Mouse (Mus musculus) G1E (cell line): ENCODE measurements at regions not wholly inside any gene's neighbourhood (a gene's known extent, or its start where the extent isn't known, plus 50 kb on each side); places are given as distances from the start of the nearest gene placed in this dataset.

Source experiments
- ATAC-seq: 2 replicates; pipeline ENCODE4 v1.8.0; 2016; ENCODE audit warnings: mild to moderate bottlenecking; ENCODE audit not compliant: insufficient number of reproducible peaks, poor library complexity, low FRiP score, severe bottlenecking; ENCODE audit errors: extremely low read depth
- DNase-seq: peaks from one replicate; pipeline ENCODE4 v3.0.0; 2012; ENCODE audit warnings: low spot score
- H3K27me3 ChIP-seq: 2 replicates; pipeline ENCODE4 v1.6.1; 2012; ENCODE audit warnings: mild to moderate bottlenecking, low read length, inconsistent platforms; ENCODE audit not compliant: insufficient read depth
- H3K36me3 ChIP-seq: replicated peaks from 2 replicates; pipeline ENCODE3; 2012; ENCODE audit warnings: mild to moderate bottlenecking, inconsistent platforms
- H3K4me1 ChIP-seq: 2 replicates; pipeline ENCODE4 v1.6.1; 2012; ENCODE audit warnings: low read depth, low read length, inconsistent platforms, mixed read lengths; ENCODE audit not compliant: insufficient read depth
- H3K4me3 ChIP-seq: 2 replicates; pipeline ENCODE4 v1.5.1; 2012; ENCODE audit warnings: low read depth, mild to moderate bottlenecking, inconsistent platforms, low read length, moderate library complexity, mixed read lengths
- H3K9me3 ChIP-seq: replicated peaks from 2 replicates; pipeline ENCODE4 v1.6.1; 2012; ENCODE audit warnings: inconsistent platforms
- CTCF ChIP-seq: IDR thresholded peaks from 2 replicates; pipeline ENCODE4 v1.5.1; 2012; ENCODE audit warnings: low read depth, low read length, inconsistent platforms, mixed read lengths
- GATA1 ChIP-seq: IDR thresholded peaks from 2 replicates; pipeline ENCODE4 v1.6.1; 2012; ENCODE audit warnings: borderline replicate concordance, low read length, inconsistent platforms, mixed read lengths
- GATA2 ChIP-seq: IDR thresholded peaks from 2 replicates; pipeline ENCODE4 v1.6.1; 2012; ENCODE audit warnings: low read depth, low read length, inconsistent platforms, borderline replicate concordance
- POLR2AphosphoS5 ChIP-seq: IDR thresholded peaks from 2 replicates; pipeline ENCODE4 v1.6.1; 2012; ENCODE audit warnings: low read depth, low read length, inconsistent platforms; ENCODE audit not compliant: insufficient replicate concordance
- TAL1 ChIP-seq: conservative IDR thresholded peaks from 2 replicates; pipeline ENCODE4 v1.6.1; 2012; ENCODE audit warnings: low read depth, low read length, inconsistent platforms, mixed read lengths

- no peak for DNase-seq
- TF ChIP-seq GATA2 (no peak), TAL1 (no peak), GATA1 (no peak), CTCF (no peak), POLR2AphosphoS5 (no peak)
- no peak for ATAC-seq
- Histone ChIP-seq H3K9me3 (no peaks in the 10 kb centered on the region), H3K36me3 (no peaks in the 10 kb centered on the region), H3K4me1 (peaks cover 5% of the 10 kb centered on the region; the same call in 1 of the 2 replicates), H3K27me3 (peaks cover 20% of the 10 kb centered on the region), H3K4me3 (no peak overlapping the region)
Observed at GRCm38 (mm10) chr5:64435491-64435890, 279.4 kb downstream of the Tbc1d1 start.

GRCm38 (mm10) chr5:64435958-64436357 is 279.9 kb downstream of the Tbc1d1 start:
- TF ChIP-seq POLR2AphosphoS5 (no peak), CTCF (no peak), TAL1 (no peak), GATA1 (no peak), GATA2 (no peak)
- Histone ChIP-seq H3K27me3 (peaks cover 18% of the 10 kb centered on the region), H3K36me3 (no peaks in the 10 kb centered on the region), H3K9me3 (no peaks in the 10 kb centered on the region), H3K4me1 (peaks cover 5% of the 10 kb centered on the region; the same call in 1 of the 2 replicates), H3K4me3 (no peak overlapping the region)
- DNase-seq, result no peak
- no peak for ATAC-seq

- DNase-seq (no peak), ATAC-seq (no peak)
- peaks cover 11% of the 10 kb centered on the region for H3K27me3 ChIP-seq
- no peak overlapping the region for H3K4me3 ChIP-seq
- H3K4me1 ChIP-seq, result peaks cover 5% of the 10 kb centered on the region; the same call in 1 of the 2 replicates
- no peaks in the 10 kb centered on the region for H3K9me3 ChIP-seq
- TF ChIP-seq CTCF (no peak), POLR2AphosphoS5 (no peak), TAL1 (no peak), GATA1 (no peak), GATA2 (no peak)
- no peaks in the 10 kb centered on the region for H3K36me3 ChIP-seq
Observed at GRCm38 (mm10) chr5:64437720-64438119, 281.6 kb downstream of the Tbc1d1 start.

- DNase-seq (no peak), ATAC-seq (no peak)
- Histone ChIP-seq H3K27me3 (peaks cover 14% of the 10 kb centered on the region), H3K4me3 (no peak overlapping the region), H3K36me3 (no peaks in the 10 kb centered on the region), H3K9me3 (no peaks in the 10 kb centered on the region), H3K4me1 (peaks cover 5% of the 10 kb centered on the region; the same call in 1 of the 2 replicates)
- no peak for TF ChIP-seq GATA1
- no peak for TF ChIP-seq CTCF
- TF ChIP-seq TAL1, result no peak
- no peak for TF ChIP-seq GATA2
- no peak for TF ChIP-seq POLR2AphosphoS5
Observed at GRCm38 (mm10) chr5:64438446-64439134, 282.5 kb downstream of the Tbc1d1 start.

GRCm38 (mm10) chr5:64447847-64448246 is 291.7 kb downstream of the Tbc1d1 start:
- Histone ChIP-seq H3K9me3 (no peaks in the 10 kb centered on the region), H3K4me3 (no peak overlapping the region), H3K27me3 (peaks cover 30% of the 10 kb centered on the region), H3K4me1 (no peaks in the 10 kb centered on the region), H3K36me3 (no peaks in the 10 kb centered on the region)
- TF ChIP-seq CTCF (no peak), GATA2 (no peak), GATA1 (no peak), TAL1 (no peak), POLR2AphosphoS5 (no peak)
- ATAC-seq (no peak), DNase-seq (no peak)

GRCm38 (mm10) chr5:64452668-64453334 is 296.7 kb downstream of the Tbc1d1 start:
- no peak for DNase-seq
- H3K9me3 ChIP-seq, result no peaks in the 10 kb centered on the region
- no peaks in the 10 kb centered on the region for H3K4me1 ChIP-seq
- no peak for ATAC-seq
- H3K27me3 ChIP-seq, result peaks cover 13% of the 10 kb centered on the region
- no peaks in the 10 kb centered on the region for H3K36me3 ChIP-seq
- no peak overlapping the region for H3K4me3 ChIP-seq
- TF ChIP-seq GATA1 (no peak), TAL1 (no peak), GATA2 (no peak), CTCF (no peak), POLR2AphosphoS5 (no peak)
